Mouse (Mus musculus) CD4-positive, CD25-positive, alpha-beta regulatory T cell, adult 2 months (primary cell): ENCODE data around the gene Tgfa.
A peak's percentile ranks its signal among the peaks of the same experiment; 100 is the strongest.

Experiments
- DNase-seq: peaks from one replicate; pipeline ENCODE4 v3.0.0-alpha.2; 2012; ENCODE audit warnings: low read depth, low spot score

The Tgfa gene

GRCm38 (mm10) chr6:86188741-86189480, 6.1 kb upstream of the Tgfa start:
- DNase-seq = no peak

GRCm38 (mm10) chr6:86190622-86191021, 4.4 kb upstream of the Tgfa start:
- no peak for DNase-seq

- DNase-seq = no peak
Observed at GRCm38 (mm10) chr6:86192978-86193377, 2.0 kb upstream of the Tgfa start.

DNA sequence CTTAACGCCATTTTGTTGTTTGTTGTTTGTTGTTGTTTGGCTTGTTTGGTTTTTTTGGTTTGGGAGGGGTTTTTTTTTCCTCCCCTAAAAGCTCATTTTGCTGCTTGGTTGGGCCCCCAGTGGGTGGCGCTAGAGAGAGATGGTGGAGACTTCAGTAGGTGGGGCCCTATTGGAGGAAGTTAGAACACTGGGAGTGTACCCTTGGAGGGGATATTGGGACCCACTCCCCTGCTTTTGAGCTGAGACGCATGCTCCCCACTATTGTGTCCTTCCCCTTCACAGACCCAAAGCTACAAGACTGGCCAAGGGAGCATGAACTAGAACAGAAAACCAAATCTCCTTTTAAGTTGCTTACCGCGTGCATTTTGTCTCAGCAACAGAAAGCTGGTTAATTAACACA, 1.1 kb upstream of the Tgfa start:
- DNase-seq = peak; percentile 40

- DNase-seq = no peak
Observed at GRCm38 (mm10) chr6:86196034-86196433, 1.0 kb downstream of the Tgfa start.

DNA sequence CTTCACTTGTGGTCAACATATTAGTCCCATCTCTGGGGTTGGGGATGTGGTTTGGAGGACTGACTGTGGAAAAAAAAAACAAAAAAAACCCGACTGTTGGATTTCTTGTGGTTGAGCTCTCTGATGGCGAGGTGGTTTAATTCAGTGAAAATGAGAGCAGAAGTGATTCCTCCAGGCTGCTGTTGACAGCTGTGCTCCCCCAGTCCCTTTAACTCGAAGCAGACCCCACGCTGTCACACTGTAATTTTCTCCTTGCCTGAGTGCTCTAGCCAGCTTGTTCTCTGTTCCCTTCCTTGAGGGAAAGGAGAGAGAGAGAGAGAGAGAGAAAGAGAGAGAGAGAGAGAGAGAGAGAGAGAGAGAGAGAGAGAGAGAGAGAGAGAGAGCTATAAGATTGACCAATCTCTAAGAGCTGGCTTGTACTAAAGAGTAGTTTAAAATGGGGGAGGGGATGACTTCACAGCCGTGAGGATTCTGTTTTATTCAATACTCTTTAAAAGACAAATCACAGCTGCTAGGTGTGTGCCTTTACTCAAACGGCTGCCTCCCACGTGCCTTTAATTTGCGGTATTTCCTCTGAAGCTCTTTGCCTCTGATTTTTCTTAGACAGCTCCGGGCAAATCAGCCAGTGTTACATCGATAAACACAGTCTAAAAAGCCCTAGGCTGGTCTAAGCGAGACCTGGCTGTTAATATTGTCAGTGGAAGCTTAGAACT, 2.3 kb downstream of the Tgfa start:
- no peak for DNase-seq

- no peak for DNase-seq
Observed at GRCm38 (mm10) chr6:86200934-86201333, 5.9 kb downstream of the Tgfa start.

DNA sequence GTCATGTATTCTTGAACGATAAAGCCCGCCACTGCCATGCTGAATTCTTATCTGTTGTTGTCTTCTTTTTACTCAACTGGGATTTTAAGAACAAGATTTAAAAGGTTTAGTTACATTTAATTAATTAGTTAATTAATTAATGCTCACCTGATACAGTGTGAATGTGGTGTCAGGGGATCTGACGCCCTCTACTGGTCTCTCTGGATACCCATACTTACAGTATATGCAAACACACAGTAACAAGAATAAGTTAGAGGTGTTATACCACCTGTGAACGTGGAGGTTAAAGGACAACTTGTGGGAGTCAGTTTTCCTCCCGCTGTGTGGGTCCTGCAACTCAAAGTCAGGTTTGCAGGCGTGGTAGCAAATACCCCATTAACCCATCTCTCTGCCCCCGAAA, 8.1 kb downstream of the Tgfa start:
- peak; percentile 8 for DNase-seq

DNA sequence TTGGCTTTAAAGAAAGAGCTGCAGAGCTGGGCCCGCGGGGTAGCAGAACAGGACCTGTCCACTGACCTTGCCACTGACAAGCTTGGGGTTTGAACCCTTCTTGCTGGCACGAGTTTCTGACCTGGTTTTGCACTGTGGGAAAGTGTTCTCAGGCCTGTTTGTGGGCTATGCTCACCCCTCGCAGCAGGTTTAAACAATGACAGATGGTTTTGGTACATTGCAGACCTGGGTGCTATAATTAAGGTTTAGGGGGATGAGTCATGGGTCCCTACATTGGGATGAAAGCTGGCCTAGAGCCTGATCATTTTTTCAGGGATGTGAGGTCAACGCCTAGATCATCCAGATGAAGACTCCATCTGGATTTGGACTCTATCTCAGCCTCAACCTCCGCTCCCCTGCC, 11.0 kb downstream of the Tgfa start:
- no peak for DNase-seq

GRCm38 (mm10) chr6:86206985-86207384, 12.0 kb downstream of the Tgfa start:
- DNase-seq = no peak

DNA sequence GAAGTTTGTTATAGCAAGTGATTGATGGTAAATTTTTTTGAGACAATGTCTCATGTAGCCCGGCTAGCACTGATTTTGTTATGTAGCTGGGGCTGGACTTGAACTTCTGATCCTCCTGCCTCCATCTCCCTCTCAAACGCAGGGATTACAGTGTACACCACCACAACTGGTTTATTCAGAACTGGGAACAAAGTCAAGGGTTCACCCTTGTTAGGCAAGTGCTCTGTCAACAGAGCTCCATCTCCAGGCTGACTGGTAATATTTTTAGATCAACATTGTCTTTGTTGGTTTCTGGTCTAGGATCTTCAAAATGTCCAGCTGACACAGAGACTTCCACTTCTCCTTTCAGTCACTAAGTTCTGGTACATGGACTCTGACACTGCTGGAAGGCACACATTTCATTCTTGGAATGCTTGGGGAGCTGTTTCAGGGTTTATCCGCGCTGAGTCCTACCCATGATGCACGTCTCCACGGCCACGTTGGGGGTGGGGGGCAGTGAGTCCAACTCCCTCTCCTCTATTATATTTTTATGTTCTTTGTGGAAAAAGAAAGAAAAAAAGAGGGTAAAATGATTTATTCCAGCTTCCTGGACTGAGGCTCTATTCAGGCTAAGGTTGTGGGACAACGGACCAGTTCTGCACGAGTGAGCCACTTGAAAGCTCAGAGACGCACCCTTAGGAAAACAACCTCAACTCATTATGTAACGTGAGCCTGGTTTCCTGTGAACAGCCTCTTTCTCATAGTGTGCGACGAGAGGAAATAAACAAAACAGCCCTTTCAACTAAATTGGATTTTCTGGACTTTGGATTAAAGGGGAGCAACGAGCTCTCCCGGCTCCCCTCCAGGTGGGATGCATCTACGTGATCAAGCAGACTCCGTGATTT, 14.4 kb downstream of the Tgfa start:
- no peak for DNase-seq

DNA sequence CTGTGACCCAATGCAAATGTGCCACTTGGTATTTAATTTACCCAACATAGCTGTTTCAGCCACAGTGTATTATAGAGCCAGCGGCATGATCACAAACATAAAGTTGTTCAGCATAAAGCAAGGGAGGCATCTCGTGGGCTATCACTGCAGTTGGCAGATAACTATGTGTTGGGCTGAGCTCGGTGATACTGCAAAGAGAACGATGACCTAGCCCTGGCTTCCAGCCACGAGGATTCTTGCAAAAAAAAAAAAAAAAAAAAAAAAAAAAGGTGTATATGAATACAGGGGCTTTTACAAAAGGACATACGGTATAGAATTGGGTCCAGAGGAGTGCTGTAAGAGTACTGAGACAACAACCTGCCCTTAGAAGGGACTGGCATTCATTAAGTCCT, 15.0 kb downstream of the Tgfa start:
- no peak for DNase-seq

GRCm38 (mm10) chr6:86210619-86211018, 15.6 kb downstream of the Tgfa start:
- DNase-seq = no peak

DNA sequence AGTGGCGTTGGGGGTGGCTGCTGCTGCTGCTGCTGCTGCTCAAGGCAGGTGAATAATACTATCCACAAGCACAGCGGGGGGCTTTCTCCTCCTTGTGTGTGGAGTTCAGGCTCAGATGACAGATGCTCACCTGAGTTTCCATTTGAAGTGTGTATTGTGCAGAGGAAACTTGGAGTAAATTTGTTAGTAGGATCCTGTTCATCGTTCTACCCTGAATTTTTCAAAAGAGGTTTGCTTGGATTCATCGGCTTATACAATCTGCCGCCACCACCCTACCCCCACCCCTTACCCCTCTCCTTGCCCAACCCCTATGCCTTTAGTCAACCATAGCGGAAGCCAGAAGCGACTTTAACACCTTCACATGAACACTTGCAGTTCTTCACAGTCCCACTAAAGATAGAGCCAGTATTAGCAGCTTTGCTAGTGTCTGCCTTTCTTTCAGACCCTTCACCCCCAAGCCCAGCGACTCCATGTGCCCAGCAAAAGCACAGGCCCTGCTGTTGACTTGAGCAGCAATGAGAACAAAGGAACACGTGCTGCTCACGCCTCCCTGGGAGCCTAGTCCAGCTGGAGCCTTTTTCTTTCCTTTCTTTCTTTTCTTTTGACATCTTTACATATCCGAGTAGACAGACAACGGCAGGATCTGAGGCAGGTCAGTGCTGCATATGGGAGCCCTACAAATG, 16.2 kb downstream of the Tgfa start:
- no peak for DNase-seq

GRCm38 (mm10) chr6:86212871-86213640, 18.0 kb downstream of the Tgfa start:
- no peak for DNase-seq

- DNase-seq = no peak
Observed at GRCm38 (mm10) chr6:86218066-86218465, 23.0 kb downstream of the Tgfa start.

GRCm38 (mm10) chr6:86218739-86219138, 23.7 kb downstream of the Tgfa start:
- no peak for DNase-seq

DNA sequence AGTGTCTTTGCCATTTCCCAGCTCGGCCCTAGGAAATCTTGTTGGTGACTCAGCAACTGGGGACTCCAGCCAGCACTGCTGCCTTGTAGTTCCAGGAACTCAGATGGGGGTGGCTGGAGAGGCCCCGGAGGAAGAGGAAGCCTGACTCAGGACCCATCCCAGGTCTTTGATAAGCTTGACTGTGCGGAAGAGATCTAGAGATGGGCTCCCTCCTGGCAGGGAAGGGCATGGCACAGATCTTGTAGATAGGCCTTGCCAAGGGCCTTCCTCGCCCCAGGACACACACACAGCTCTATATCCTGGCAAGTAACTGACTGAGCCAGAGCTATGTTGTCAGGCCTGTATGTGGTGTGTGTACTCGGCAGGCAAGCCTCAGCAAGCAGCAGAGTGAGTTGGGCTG, 24.5 kb downstream of the Tgfa start:
- DNase-seq = no peak

GRCm38 (mm10) chr6:86220171-86220570, 25.1 kb downstream of the Tgfa start:
- DNase-seq = no peak

DNA sequence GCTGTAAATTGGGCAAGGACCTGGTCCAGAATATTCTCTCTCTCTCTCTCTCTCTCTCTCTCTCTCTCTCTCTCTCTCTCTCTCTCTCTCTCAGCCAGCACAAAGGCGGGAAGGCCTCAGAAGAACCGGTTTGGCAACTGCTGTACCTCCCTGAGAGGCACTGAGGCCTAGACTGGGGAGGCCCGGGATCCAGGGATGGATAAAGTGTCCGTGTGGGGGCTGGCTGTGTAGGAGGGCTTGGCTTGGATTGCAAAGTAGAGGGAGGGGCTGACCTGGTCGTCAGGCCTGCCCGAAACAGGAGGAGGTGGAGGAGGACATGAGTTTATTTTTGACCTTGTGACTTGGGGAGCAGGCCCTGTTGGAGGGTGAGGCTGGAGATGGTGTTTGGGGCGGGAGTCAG, 27.4 kb downstream of the Tgfa start:
- no peak for DNase-seq

DNA sequence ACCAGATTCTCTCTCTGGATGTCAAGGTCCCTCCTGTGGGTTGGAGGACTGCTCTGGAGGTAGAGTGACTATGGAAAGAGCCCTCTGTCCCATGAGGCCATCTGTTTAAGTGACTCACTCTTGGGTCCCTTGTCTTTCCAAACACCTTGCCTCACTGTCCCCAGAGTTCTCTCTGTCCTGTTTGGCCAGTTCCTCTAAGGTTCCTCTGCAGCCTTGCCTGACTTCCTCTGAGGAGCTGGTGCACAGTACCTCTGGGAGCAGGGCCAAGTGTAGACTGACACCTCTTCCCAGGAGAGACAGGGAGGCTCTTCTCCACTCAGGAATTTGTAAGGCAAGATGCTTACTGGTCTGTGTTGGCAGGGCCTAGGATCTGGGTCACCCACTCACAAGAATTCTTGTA, 30.6 kb downstream of the Tgfa start:
- no peak for DNase-seq
